ENCODE assay signal across 12 mouse cellular contexts in genomic region chr12:83337077-83337775, GRCm38 (mm10).
A peak's percentile ranks its signal among the peaks of the same experiment; 100 is the strongest.
DNase-seq lines count a peak whose midpoint lies in the region; ATAC-seq and TF ChIP-seq lines count a peak whose summit lies in the region.
"Had no signal": no experiment of that assay in that cellular context is flagged by ENCODE, and none has a peak within 500 bp of the region (broad histone marks: within the 10 kb centered on the region; RNA-seq: fewer than 3 reads in every experiment).

No protein-coding gene starts in this region.

- H3K4me1 ChIP-seq in kidney, postnatal 0 days (replicated peaks; ENCODE audit: insufficient read depth, low read length), result no peaks in the 10 kb centered on the region

- H3K27ac ChIP-seq in kidney, postnatal 0 days, result no peak overlapping the region

- H3K27me3 ChIP-seq in kidney, postnatal 0 days (ENCODE audit: insufficient read depth, low read length), result no peaks in the 10 kb centered on the region

- H3K36me3 ChIP-seq in kidney, postnatal 0 days (ENCODE audit: insufficient read depth, low read length), result no peaks in the 10 kb centered on the region

- no peak overlapping the region for H3K4me3 ChIP-seq in kidney, postnatal 0 days (replicated peaks; ENCODE audit: low read depth, low read length)
- H3K4me3 ChIP-seq: erythroblast, embryonic 14.5 days had no signal

- 12% methylated on average over 13 of the region's 13 CpGs for WGBS in kidney, postnatal 0 days

- TF ChIP-seq CTCF in kidney, postnatal 0 days (IDR thresholded peaks at IDR 0.05; ENCODE audit: low read depth), result no peak

- H3K4me2 ChIP-seq in kidney, postnatal 0 days (ENCODE audit: low read length), result 0 out of 2 replicates have a peak overlapping the region, but pooled peaks have one; percentile 11
- H3K4me2 ChIP-seq: heart, embryonic 11.5 days had no signal

- intact Hi-C loops in left cerebral cortex, postnatal 4 days (cut with DNase I), result no loop called here
- intact Hi-C loops in left cerebral cortex, postnatal 25 days (cut with DNase I), result no loop called here

- DNase-seq in adrenal gland, postnatal 14 days, result peak; percentile 20
- DNase-seq in adrenal gland, postnatal 25 days, result no peak
- DNase-seq in left cerebral cortex, postnatal 4 days, result peak; percentile 29
- no peak for DNase-seq in left cerebral cortex, postnatal 25 days (ENCODE audit: low spot score in 2 of 2)
- DNase-seq in kidney, postnatal 0 days (ENCODE audit: low spot score), result peak; percentile 52
- peak; percentile 36 for DNase-seq in retina, adult 2 months (ENCODE audit: low read depth, low spot score)
- DNase-seq in testis, postnatal 10 days (ENCODE audit: low spot score), result no peak
- DNase-seq in thymus, postnatal 14 days, result no peak

- ATAC-seq in kidney, postnatal 0 days (replicated peaks; ENCODE audit: low FRiP score, low read depth), result no peak
- ATAC-seq: intestine, embryonic 16.5 days; lung, postnatal 0 days had no signal

- no peaks in the 10 kb centered on the region for H3K9me3 ChIP-seq in kidney, postnatal 0 days (replicated peaks; ENCODE audit: low read length)

- H3K9ac ChIP-seq in kidney, postnatal 0 days (ENCODE audit: low read depth, low read length), result no peak overlapping the region

Comparison
In these comparisons a context has a peak if more than half of its experiments do, and no peak if none do; other contexts are left out.
1. DNase-seq: peak in adrenal gland, postnatal 14 days (single experiment), left cerebral cortex, postnatal 4 days (single experiment), kidney, postnatal 0 days (single experiment) and retina, adult 2 months (single experiment); none in adrenal gland, postnatal 25 days (single experiment), left cerebral cortex, postnatal 25 days (0 of 2), testis, postnatal 10 days (single experiment) and thymus, postnatal 14 days (single experiment).